Comparison of ENCODE assay signal across 8 mouse cellular contexts in the genomic region with DNA sequence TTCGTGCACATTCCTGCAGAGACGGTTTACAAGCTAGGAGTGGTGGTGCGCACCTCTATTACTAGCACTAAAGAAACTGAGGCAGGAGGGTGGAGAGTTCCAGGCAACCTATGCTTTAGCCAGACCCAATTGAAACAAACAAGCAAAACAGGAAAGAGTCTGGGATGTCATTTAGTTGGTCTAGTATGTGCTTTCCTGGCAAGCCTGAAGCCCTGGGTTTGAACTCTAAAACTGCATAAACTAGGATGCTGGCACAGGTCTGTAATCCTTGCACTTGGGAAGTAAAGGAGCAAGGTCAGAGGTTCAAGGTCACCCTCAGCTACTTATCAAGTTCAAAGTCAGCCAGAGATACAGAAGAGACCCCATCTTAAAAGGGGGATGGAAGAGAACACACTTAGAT. TPM values are rescaled to one million over a fixed set of nuclear protein-coding genes. Genes with fewer than 3 reads are reported as not detected.
DNase-seq lines count a peak whose midpoint lies in the region; ATAC-seq and TF ChIP-seq lines count a peak whose summit lies in the region.

No protein-coding gene starts in this region.

- no peak for ATAC-seq in liver, embryonic 12.5 days
- no peak for ATAC-seq in activated CD4-positive, CD25-positive, alpha-beta regulatory T cell, adult 4 months

- H3K27ac ChIP-seq in gastrocnemius, adult 2 months: peak overlapping the region; percentile 60; the same call in 1 of the 2 replicates
- H3K27ac ChIP-seq in thymus, adult 2 months (ENCODE audit: control insufficient read depth, insufficient read depth, low read length): no peak overlapping the region
- H3K27ac ChIP-seq in liver, embryonic 12.5 days: no peak overlapping the region

- peak overlapping the region; percentile 65 for H3K9ac ChIP-seq in liver, embryonic 12.5 days

- H3K9me3 ChIP-seq in liver, embryonic 12.5 days (replicated peaks): no peaks in the 10 kb centered on the region

- no peaks in the 10 kb centered on the region for H3K27me3 ChIP-seq in thymus, adult 2 months (ENCODE audit: control insufficient read depth, insufficient read depth, low read length)
- H3K27me3 ChIP-seq in liver, embryonic 12.5 days (replicated peaks): peaks cover 65% of the 10 kb centered on the region

- TF ChIP-seq CTCF in gastrocnemius, adult 2 months (IDR thresholded peaks at IDR 0.05): no peak
- TF ChIP-seq CTCF in thymus, adult 2 months (IDR thresholded peaks at IDR 0.05; ENCODE audit: borderline replicate concordance, control insufficient read depth, extremely low read depth, insufficient read depth, low read length, poor library complexity): no peak

- H3K36me3 ChIP-seq in thymus, adult 2 months (ENCODE audit: control insufficient read depth, insufficient read depth, low read length): no peaks in the 10 kb centered on the region
- no peaks in the 10 kb centered on the region for H3K36me3 ChIP-seq in liver, embryonic 12.5 days

- H3K4me3 ChIP-seq in gastrocnemius, adult 2 months: peak overlapping the region; percentile 72
- peak overlapping the region; percentile 27 for H3K4me3 ChIP-seq in thymus, adult 2 months (ENCODE audit: control insufficient read depth, insufficient read depth, low read length)
- peak overlapping the region; percentile 53 for H3K4me3 ChIP-seq in liver, embryonic 12.5 days

- intact Hi-C loops in gastrocnemius, adult 2 months (cut with DNase I): loop anchor here (5.0 kb wide), 2 partner anchors 65 to 105 kb away; no protein-coding TSS in a partner anchor
- intact Hi-C loops in gastrocnemius, postnatal 36 days (cut with DNase I): loop anchor here (10.0 kb wide), 1 partner anchor 107 kb away; no protein-coding TSS in a partner anchor

- DNase-seq in gastrocnemius, adult 2 months: no peak
- DNase-seq in gastrocnemius, postnatal 36 days: no peak
- no peak for DNase-seq in thymus, adult 2 months
- DNase-seq in thymus, postnatal 0 days (ENCODE audit: low spot score): no peak
- DNase-seq in testis, postnatal 10 days (ENCODE audit: low spot score): no peak
- no peak for DNase-seq in embryo, embryonic 11 days

- 48% methylated on average over 3 of the region's 3 CpGs for WGBS in thymus, adult 2 months
- 31% methylated on average over 3 of the region's 3 CpGs for WGBS in liver, embryonic 12.5 days (ENCODE audit: insufficient replicate concordance)

- TF ChIP-seq POLR2A in thymus, adult 2 months (IDR thresholded peaks at IDR 0.05; ENCODE audit: control insufficient read depth, extremely low read depth, insufficient read depth, low read length, poor library complexity): no peak

- H3K4me2 ChIP-seq in liver, embryonic 12.5 days: peak overlapping the region; percentile 81

- H3K4me1 ChIP-seq in thymus, adult 2 months (replicated peaks; ENCODE audit: control insufficient read depth, insufficient read depth, low read length): peaks cover 31% of the 10 kb centered on the region
- H3K4me1 ChIP-seq in liver, embryonic 12.5 days: peaks cover 63% of the 10 kb centered on the region

RNA-seq across cellular contexts. Expression of a gene that starts 18.3 kb away (rescaled TPM):
- 10 to 100 TPM; 13.5 to 16.0 TPM for total RNA-seq in gastrocnemius, adult 2 months (2021)
- total RNA-seq in gastrocnemius, postnatal 36 days (2021): 10 to 100 TPM; 13.3 to 14.2 TPM
- polyA plus RNA-seq in thymus, adult 2 months (2012; rRNA removed): 6.7 and 6.8 TPM in 2 replicates
- 5.1 and 5.7 TPM in 2 replicates for polyA plus RNA-seq in thymus, postnatal 0 days (2015; fragmentation: Nextera tagmentation; extraction: Ambion mirVana)
- 9.2 and 9.9 TPM in 2 replicates for polyA plus RNA-seq in liver, embryonic 12.5 days (2016; fragmentation: Nextera tagmentation; extraction: Ambion mirVana)
- polyA plus RNA-seq in activated CD4-positive, CD25-positive, alpha-beta regulatory T cell, adult 4 months (2017; shearing (Covaris generic)): 10 to 100 TPM; 16.2 to 31.6 TPM

RNA-seq across cellular contexts. Expression of a gene that starts 18.4 kb away (rescaled TPM):
- 10 to 100 TPM; 19.5 to 19.6 TPM for total RNA-seq in gastrocnemius, adult 2 months (2021)
- 10 to 100 TPM; 17.5 to 18.9 TPM for total RNA-seq in gastrocnemius, postnatal 36 days (2021)
- 11.9 and 14.6 TPM in 2 replicates for polyA plus RNA-seq in thymus, adult 2 months (2012; rRNA removed)
- 49.5 and 54.3 TPM in 2 replicates for polyA plus RNA-seq in thymus, postnatal 0 days (2015; fragmentation: Nextera tagmentation; extraction: Ambion mirVana)
- 21.4 and 25.5 TPM in 2 replicates for polyA plus RNA-seq in liver, embryonic 12.5 days (2016; fragmentation: Nextera tagmentation; extraction: Ambion mirVana)
- 10 to 100 TPM; 65.5 to 69.1 TPM for polyA plus RNA-seq in activated CD4-positive, CD25-positive, alpha-beta regulatory T cell, adult 4 months (2017; shearing (Covaris generic))
